ENCODE assay signal across 9 mouse cellular contexts in genomic region chr15:96700766-96701165, GRCm38 (mm10). TPM values are rescaled to one million over a fixed set of nuclear protein-coding genes. Genes with fewer than 3 reads are reported as not detected.
DNase-seq lines count a peak whose midpoint lies in the region; ATAC-seq lines count a peak whose summit lies in the region.
"Had no signal": no experiment of that assay in that cellular context is flagged by ENCODE, and none has a peak within 500 bp of the region (broad histone marks: within the 10 kb centered on the region; RNA-seq: fewer than 3 reads in every experiment).

No protein-coding gene starts in this region.

- H3K4me1 ChIP-seq in heart, embryonic 13.5 days = peaks cover 30% of the 10 kb centered on the region
- peaks cover 25% of the 10 kb centered on the region for H3K4me1 ChIP-seq in embryonic facial prominence, embryonic 12.5 days
- peaks cover 23% of the 10 kb centered on the region for H3K4me1 ChIP-seq in hindbrain, embryonic 16.5 days (ENCODE audit: control insufficient read depth, insufficient read depth, low read depth, low read length)
- H3K4me1 ChIP-seq in midbrain, embryonic 15.5 days = peaks cover 32% of the 10 kb centered on the region

- H3K9me3 ChIP-seq in heart, embryonic 13.5 days = no peaks in the 10 kb centered on the region
- H3K9me3 ChIP-seq in embryonic facial prominence, embryonic 12.5 days = no peaks in the 10 kb centered on the region
- H3K9me3 ChIP-seq in hindbrain, embryonic 16.5 days (ENCODE audit: control insufficient read depth, low read length) = no peaks in the 10 kb centered on the region
- H3K9me3 ChIP-seq in midbrain, embryonic 15.5 days = no peaks in the 10 kb centered on the region
- H3K9me3 ChIP-seq: G1E had no signal

- H3K4me3 ChIP-seq in heart, embryonic 13.5 days = peak overlapping the region; percentile 94
- peak overlapping the region; percentile 91 for H3K4me3 ChIP-seq in embryonic facial prominence, embryonic 12.5 days
- H3K4me3 ChIP-seq in hindbrain, embryonic 16.5 days (ENCODE audit: low read length) = peak overlapping the region; percentile 91
- H3K4me3 ChIP-seq in midbrain, embryonic 15.5 days = no peak overlapping the region

- H3K9ac ChIP-seq in heart, embryonic 13.5 days = peak overlapping the region; percentile 100
- peak overlapping the region; percentile 99; the same call in 1 of the 2 replicates for H3K9ac ChIP-seq in embryonic facial prominence, embryonic 12.5 days
- peak overlapping the region; percentile 98 for H3K9ac ChIP-seq in hindbrain, embryonic 16.5 days (ENCODE audit: low read depth, low read length)
- peak overlapping the region; percentile 94; the same call in 1 of the 2 replicates for H3K9ac ChIP-seq in midbrain, embryonic 15.5 days

- H3K27me3 ChIP-seq in heart, embryonic 13.5 days (replicated peaks) = no peaks in the 10 kb centered on the region
- H3K27me3 ChIP-seq in embryonic facial prominence, embryonic 12.5 days = no peaks in the 10 kb centered on the region
- H3K27me3 ChIP-seq in hindbrain, embryonic 16.5 days (replicated peaks; ENCODE audit: control insufficient read depth, insufficient read depth, low read length) = no peaks in the 10 kb centered on the region
- H3K27me3 ChIP-seq in midbrain, embryonic 15.5 days (replicated peaks) = no peaks in the 10 kb centered on the region

- 31% methylated on average over 13 of the region's 13 CpGs for WGBS in heart, embryonic 13.5 days
- WGBS in embryonic facial prominence, embryonic 12.5 days = 24% methylated on average over 13 of the region's 13 CpGs
- WGBS in hindbrain, embryonic 16.5 days = 34% methylated on average over 13 of the region's 13 CpGs
- 33% methylated on average over 13 of the region's 13 CpGs for WGBS in midbrain, embryonic 15.5 days

- H3K4me2 ChIP-seq in heart, embryonic 13.5 days = peak overlapping the region; percentile 85
- H3K4me2 ChIP-seq in embryonic facial prominence, embryonic 12.5 days (replicated peaks) = peak overlapping the region; percentile 54
- H3K4me2 ChIP-seq in hindbrain, embryonic 16.5 days (ENCODE audit: low read length) = peak overlapping the region; percentile 80
- peak overlapping the region; percentile 74 for H3K4me2 ChIP-seq in midbrain, embryonic 15.5 days

- no peak for ATAC-seq in heart, embryonic 13.5 days (ENCODE audit: extremely low read depth, insufficient number of reproducible peaks, low FRiP score, low TSS enrichment)
- ATAC-seq in embryonic facial prominence, embryonic 12.5 days (ENCODE audit: insufficient number of reproducible peaks, insufficient read depth, low FRiP score, low TSS enrichment) = no peak
- no peak for ATAC-seq in hindbrain, embryonic 16.5 days
- ATAC-seq in midbrain, embryonic 15.5 days (replicated peaks) = no peak
- ATAC-seq in inflammation-experienced regulatory T-cells, adult 6 months = no peak

- H3K36me3 ChIP-seq in heart, embryonic 13.5 days = peaks cover 28% of the 10 kb centered on the region
- H3K36me3 ChIP-seq in embryonic facial prominence, embryonic 12.5 days = peaks cover 8% of the 10 kb centered on the region; the same call in 1 of the 2 replicates
- H3K36me3 ChIP-seq in hindbrain, embryonic 16.5 days (ENCODE audit: control insufficient read depth, insufficient read depth, low read length) = no peaks in the 10 kb centered on the region
- H3K36me3 ChIP-seq in midbrain, embryonic 15.5 days (replicated peaks) = no peaks in the 10 kb centered on the region

- DNase-seq in heart, postnatal 4 days = no peak
- DNase-seq in adrenal gland, adult 8-10 months = no peak
- no peak for DNase-seq in layer of hippocampus, postnatal 10 days (ENCODE audit: low spot score in 2 of 2)

- H3K27ac ChIP-seq in heart, embryonic 13.5 days (replicated peaks) = peak overlapping the region; percentile 100
- peak overlapping the region; percentile 99 for H3K27ac ChIP-seq in embryonic facial prominence, embryonic 12.5 days
- no peak overlapping the region; the same call in 1 of the 2 replicates for H3K27ac ChIP-seq in hindbrain, embryonic 16.5 days (ENCODE audit: low read depth, low read length)
- H3K27ac ChIP-seq in midbrain, embryonic 15.5 days = peak overlapping the region; percentile 99

RNA-seq across cellular contexts. Expression of gene Slc38a2, which starts 1.2 kb away (rescaled TPM):
- polyA plus RNA-seq in heart, embryonic 13.5 days (2015; fragmentation: Nextera tagmentation; extraction: Ambion mirVana) = 115 and 119 TPM in 2 replicates
- total RNA-seq in heart, postnatal 4 days (2021) = 100 to 1,000 TPM; 359 to 377 TPM
- polyA plus RNA-seq in embryonic facial prominence, embryonic 12.5 days (2016; fragmentation: Nextera tagmentation; extraction: Ambion mirVana) = 175 and 179 TPM in 2 replicates
- polyA plus RNA-seq in hindbrain, embryonic 16.5 days (2015; fragmentation: Nextera tagmentation; extraction: Ambion mirVana) = 87.4 and 111 TPM in 2 replicates
- 121 and 125 TPM in 2 replicates for polyA plus RNA-seq in midbrain, embryonic 15.5 days (2015; fragmentation: Nextera tagmentation; extraction: Ambion mirVana)
- total RNA-seq in adrenal gland, adult 8-10 months (2022) = 100 to 1,000 TPM; 132 to 148 (median 137) TPM
- 10 to 100 TPM; 36.1 to 44.6 (median 42.9) TPM for polyA plus RNA-seq in inflammation-experienced regulatory T-cells, adult 6 months (2017; shearing (Covaris generic))
- 10 to 100 TPM; 64.7 to 73.8 TPM for total RNA-seq in layer of hippocampus, postnatal 10 days (2021)

RNA-seq across cellular contexts. Expression of gene Slc38a1, which starts 58.1 kb away (rescaled TPM):
- polyA plus RNA-seq in heart, embryonic 13.5 days (2015; fragmentation: Nextera tagmentation; extraction: Ambion mirVana) = 69.7 and 70.4 TPM in 2 replicates
- total RNA-seq in heart, postnatal 4 days (2021) = 10 to 100 TPM; 88.2 to 90.4 TPM
- polyA plus RNA-seq in embryonic facial prominence, embryonic 12.5 days (2016; fragmentation: Nextera tagmentation; extraction: Ambion mirVana) = 89.6 and 93.6 TPM in 2 replicates
- 127 and 139 TPM in 2 replicates for polyA plus RNA-seq in hindbrain, embryonic 16.5 days (2015; fragmentation: Nextera tagmentation; extraction: Ambion mirVana)
- 132 and 144 TPM in 2 replicates for polyA plus RNA-seq in midbrain, embryonic 15.5 days (2015; fragmentation: Nextera tagmentation; extraction: Ambion mirVana)
- 10 to 100 TPM; 23.1 to 32.4 (median 27.6) TPM for total RNA-seq in adrenal gland, adult 8-10 months (2022)
- polyA plus RNA-seq in inflammation-experienced regulatory T-cells, adult 6 months (2017; shearing (Covaris generic)) = 10 to 100 TPM; 58.9 to 87.5 (median 79.1) TPM
- total RNA-seq in layer of hippocampus, postnatal 10 days (2021) = 10 to 100 TPM; 76.7 to 78.8 TPM
- polyA plus RNA-seq: G1E had no signal
